Mouse (Mus musculus) ES-Bruce4 (cell line): Measurements from ENCODE around the gene Mxra8. TPM values are rescaled to one million over a fixed set of nuclear protein-coding genes. Genes with fewer than 3 reads are reported as not detected.

ENCODE experiments used
- H3K27ac ChIP-seq: 2 replicates; pipeline ENCODE4 v1.5.1; 2012; ENCODE audit warnings: low read length, inconsistent platforms; ENCODE audit not compliant: insufficient read depth
- H3K27me3 ChIP-seq: 2 replicates; pipeline ENCODE4 v1.6.1; 2012; ENCODE audit warnings: mild to moderate bottlenecking, low read length, inconsistent platforms; ENCODE audit not compliant: control insufficient read depth, poor library complexity, insufficient read depth, severe bottlenecking
- H3K36me3 ChIP-seq: 2 replicates; pipeline ENCODE4 v1.6.1; 2012; ENCODE audit warnings: inconsistent platforms, mild to moderate bottlenecking, low read length, moderate library complexity; ENCODE audit not compliant: control insufficient read depth, poor library complexity, insufficient read depth, severe bottlenecking
- H3K4me1 ChIP-seq: one replicate; pipeline ENCODE4 v1.8.1; 2011; ENCODE audit warnings: low read length; ENCODE audit not compliant: control insufficient read depth, insufficient read depth
- H3K4me3 ChIP-seq: 2 replicates; pipeline ENCODE4 v1.5.1; 2011; ENCODE audit warnings: low read depth, mild to moderate bottlenecking, low read length
- H3K9ac ChIP-seq: 2 replicates; pipeline ENCODE4 v1.6.1; 2012; ENCODE audit warnings: low read depth, mild to moderate bottlenecking, inconsistent platforms; ENCODE audit not compliant: poor library complexity, severe bottlenecking
- H3K9me3 ChIP-seq: replicated peaks from 2 replicates; pipeline ENCODE4 v1.6.1; 2012; ENCODE audit warnings: mild to moderate bottlenecking, low read length, inconsistent platforms; ENCODE audit not compliant: control insufficient read depth, poor library complexity, insufficient read depth, severe bottlenecking
- CTCF ChIP-seq: IDR thresholded peaks from one replicate; pipeline ENCODE4 v1.8.1; 2011; ENCODE audit warnings: low read depth, low read length
- EP300 ChIP-seq: IDR thresholded peaks from 2 replicates; pipeline ENCODE4 v1.6.1; 2011; ENCODE audit warnings: low read depth, low read length; ENCODE audit not compliant: insufficient read depth
- POLR2A ChIP-seq: IDR thresholded peaks from one replicate; pipeline ENCODE4 v1.8.1; 2011; ENCODE audit warnings: low read length; ENCODE audit not compliant: insufficient read depth
- polyA plus RNA-seq: library from polyadenylated mRNA; stranded (reverse); fragments of >200 nt; gene quantifications from 2 replicates; pipeline ENCODE4 v1.2.4, GENCODE M21; 2011; ENCODE audit warnings: low read depth; ENCODE audit not compliant: missing spikeins, insufficient read depth, insufficient read length

Mxra8 gene
- polyA plus RNA-seq, 1 experiment: 21.1 TPM

DNA sequence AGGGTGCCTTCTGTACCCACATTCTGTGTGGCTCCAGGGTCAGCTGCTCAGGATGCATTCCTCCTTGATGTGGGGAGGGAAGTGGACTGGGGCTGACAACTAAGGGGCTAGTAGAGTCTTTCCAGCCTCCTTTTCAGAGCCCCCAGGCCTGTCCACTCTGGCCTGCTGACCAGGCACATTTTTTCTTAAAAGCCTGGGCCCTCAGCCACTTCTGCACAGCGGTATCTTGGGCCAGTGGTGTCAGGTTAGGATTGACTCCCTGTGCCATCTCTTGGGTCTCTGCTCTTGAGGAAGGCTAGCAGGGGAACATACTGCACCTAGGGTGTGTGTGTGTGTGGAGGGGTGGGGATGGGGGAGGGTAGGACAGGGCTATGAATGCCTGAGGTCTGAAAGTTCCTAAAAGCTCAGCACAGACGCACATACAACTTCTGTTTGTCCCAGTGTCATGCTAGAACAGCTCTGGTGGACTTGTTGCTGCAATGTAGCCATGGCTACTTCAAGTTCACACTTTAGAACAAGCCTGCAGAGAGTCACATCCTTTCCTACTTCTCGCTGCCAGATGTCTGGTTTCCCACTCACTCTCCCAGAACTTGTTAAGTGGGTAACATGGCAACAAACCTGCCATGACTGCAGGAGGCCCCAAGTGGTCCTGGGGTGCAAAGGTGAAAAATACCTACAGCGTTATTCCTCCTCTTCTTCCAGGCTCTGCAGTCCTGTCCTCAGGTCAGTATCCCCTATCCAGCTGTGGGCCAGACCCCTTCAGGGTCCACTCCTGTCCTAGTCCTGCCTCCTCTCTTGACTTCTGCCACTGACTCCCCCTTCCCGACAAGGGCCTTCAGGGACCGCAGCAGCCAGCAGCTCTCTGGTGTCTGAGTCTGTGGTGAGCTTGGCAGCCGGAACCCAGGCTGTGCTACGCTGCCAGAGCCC lies 859 bp downstream of the Mxra8 start:
- H3K9me3 ChIP-seq: no peaks in the 10 kb centered on the region
- H3K36me3 ChIP-seq: no peaks in the 10 kb centered on the region
- TF ChIP-seq CTCF (no peak), POLR2A (no peak), EP300 (no peak)
- H3K9ac ChIP-seq: peak overlapping the region; percentile 48
- H3K27ac ChIP-seq: no peak overlapping the region
- peaks cover 6% of the 10 kb centered on the region for H3K4me1 ChIP-seq
- H3K4me3 ChIP-seq: peak overlapping the region; percentile 76
- H3K27me3 ChIP-seq: no peaks in the 10 kb centered on the region

DNA sequence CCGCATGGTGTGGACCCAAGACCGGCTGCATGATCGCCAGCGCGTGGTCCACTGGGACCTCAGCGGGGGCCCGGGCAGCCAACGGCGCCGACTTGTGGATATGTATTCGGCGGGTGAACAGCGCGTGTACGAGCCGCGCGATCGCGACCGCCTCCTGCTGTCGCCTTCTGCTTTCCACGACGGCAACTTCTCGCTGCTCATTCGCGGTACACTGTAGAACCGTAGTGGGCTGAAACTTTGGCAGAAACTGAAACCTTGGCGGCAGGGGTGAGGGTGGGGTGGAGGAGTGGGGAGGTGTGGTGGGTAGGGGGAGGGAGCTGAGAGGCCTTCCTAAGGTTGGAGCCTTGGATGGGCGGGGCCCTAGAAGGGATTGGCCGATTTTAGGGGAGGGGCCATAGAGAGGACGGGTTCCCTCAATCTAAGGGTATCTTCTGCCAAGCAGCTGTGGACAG lies 1.5 kb downstream of the Mxra8 start:
- peaks cover 6% of the 10 kb centered on the region for H3K4me1 ChIP-seq
- peak overlapping the region; percentile 76 for H3K4me3 ChIP-seq
- no peaks in the 10 kb centered on the region for H3K36me3 ChIP-seq
- no peak overlapping the region for H3K27ac ChIP-seq
- no peaks in the 10 kb centered on the region for H3K9me3 ChIP-seq
- H3K9ac ChIP-seq: peak overlapping the region; percentile 48
- TF ChIP-seq POLR2A: peak; percentile 29
- peak; percentile 1 for TF ChIP-seq CTCF
- TF ChIP-seq EP300: no peak
- no peaks in the 10 kb centered on the region for H3K27me3 ChIP-seq

DNA sequence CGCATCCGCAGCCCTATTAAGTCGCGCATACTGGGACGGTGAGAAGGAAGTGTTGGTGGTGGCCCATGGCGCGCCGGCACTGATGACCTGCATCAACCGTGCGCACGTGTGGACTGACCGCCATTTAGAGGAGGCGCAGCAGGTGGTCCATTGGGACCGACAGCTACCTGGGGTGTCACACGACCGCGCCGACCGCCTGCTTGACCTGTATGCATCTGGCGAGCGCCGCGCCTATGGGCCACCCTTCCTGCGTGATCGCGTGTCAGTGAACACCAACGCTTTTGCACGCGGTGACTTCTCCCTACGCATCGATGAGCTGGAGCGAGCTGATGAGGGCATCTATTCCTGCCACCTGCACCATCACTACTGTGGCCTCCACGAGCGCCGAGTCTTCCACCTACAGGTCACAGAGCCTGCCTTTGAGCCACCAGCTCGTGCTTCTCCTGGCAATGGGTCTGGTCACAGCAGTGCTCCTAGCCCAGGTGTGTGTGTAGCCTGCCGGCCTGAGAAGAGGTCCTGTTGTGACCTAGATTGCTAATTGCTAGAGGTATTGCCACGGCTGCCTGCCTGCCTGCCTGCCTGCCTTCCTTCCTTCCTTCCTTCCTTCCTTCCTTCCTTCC lies 2.3 kb downstream of the Mxra8 start:
- Histone ChIP-seq H3K9me3 (no peaks in the 10 kb centered on the region), H3K36me3 (no peaks in the 10 kb centered on the region), H3K4me3 (peak overlapping the region; percentile 76), H3K9ac (no peak overlapping the region), H3K27ac (no peak overlapping the region), H3K27me3 (no peaks in the 10 kb centered on the region), H3K4me1 (peaks cover 6% of the 10 kb centered on the region)
- no peak for TF ChIP-seq CTCF
- TF ChIP-seq EP300: no peak

DNA sequence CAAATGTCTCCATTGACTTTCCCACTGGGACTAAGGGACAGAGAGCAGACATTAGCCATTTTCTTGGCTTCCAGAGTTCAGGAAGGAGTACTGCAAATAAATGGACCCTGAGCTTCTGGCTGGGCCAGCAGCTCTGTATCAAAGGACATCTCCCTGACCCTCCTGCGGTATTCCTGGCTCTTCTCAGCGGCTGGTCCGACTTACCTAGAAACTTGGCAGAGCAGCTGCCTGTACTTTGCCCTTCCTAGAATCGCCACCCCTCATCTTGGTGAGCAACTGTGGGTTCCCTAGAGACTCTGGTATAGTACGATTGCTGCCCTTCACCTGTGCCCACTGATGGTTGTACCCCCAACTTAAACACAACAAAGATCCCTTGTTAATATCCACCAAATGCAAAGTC lies 3.8 kb downstream of the Mxra8 start:
- Histone ChIP-seq H3K27me3 (no peaks in the 10 kb centered on the region), H3K9me3 (no peaks in the 10 kb centered on the region), H3K27ac (no peak overlapping the region), H3K36me3 (no peaks in the 10 kb centered on the region), H3K4me1 (peaks cover 6% of the 10 kb centered on the region), H3K9ac (no peak overlapping the region), H3K4me3 (no peak overlapping the region)
- TF ChIP-seq CTCF: no peak
- no peak for TF ChIP-seq EP300
- no peak for TF ChIP-seq POLR2A

DNA sequence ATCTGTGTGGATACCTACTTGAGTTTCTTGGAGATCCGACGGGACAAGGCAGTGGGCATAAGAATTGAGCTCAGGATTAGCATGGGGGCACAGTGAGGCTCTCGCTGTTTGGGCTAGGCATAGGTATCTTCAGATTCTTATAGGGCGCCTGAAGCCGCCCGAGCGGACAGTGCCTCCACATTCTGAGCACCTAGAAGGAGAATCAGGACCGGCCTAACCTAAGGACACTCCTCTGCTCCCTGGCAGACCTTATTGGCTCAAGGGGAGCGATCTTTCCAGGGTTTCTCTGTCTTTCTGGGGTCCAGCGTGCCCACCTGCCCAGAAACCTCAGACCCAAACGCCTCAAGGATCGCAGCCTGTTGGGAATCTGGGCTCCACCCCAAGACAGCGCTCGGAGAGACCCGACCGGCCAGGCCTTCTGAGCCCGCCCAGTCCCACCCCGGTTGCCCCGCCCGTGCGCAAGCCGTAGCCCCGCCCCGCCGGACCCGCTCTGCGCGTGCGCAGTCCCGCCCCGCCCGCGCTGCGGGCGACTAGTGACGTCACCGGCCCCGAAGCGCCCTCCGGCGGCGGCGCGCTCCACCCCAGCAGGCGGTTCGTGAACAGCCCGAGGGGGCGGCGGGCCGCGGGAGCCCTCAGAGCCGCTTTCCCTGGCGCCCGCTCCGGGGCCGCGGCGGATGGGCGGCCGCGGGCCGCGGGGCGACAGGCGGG lies 7.5 kb downstream of the Mxra8 start, which contains the start of gene Dvl1:
Gene Dvl1, plus strand, starts transcription at position 532 of the 708 bp plus-strand sequence.
- TF ChIP-seq CTCF: peak; percentile 13
- no peak for TF ChIP-seq POLR2A
- H3K36me3 ChIP-seq: no peaks in the 10 kb centered on the region
- H3K4me3 ChIP-seq: peak within 1 kb of the TSS; percentile 89
- H3K9ac ChIP-seq: peak within 1 kb of the TSS; percentile 84
- no peaks in the 10 kb centered on the region for H3K4me1 ChIP-seq
- no peak within 1 kb of the TSS for H3K27ac ChIP-seq
- no peaks in the 10 kb centered on the region for H3K27me3 ChIP-seq
- H3K9me3 ChIP-seq: no peaks in the 10 kb centered on the region
